Mouse (Mus musculus) kidney, adult 11 months (tissue): ENCODE measurements at regions not wholly inside any gene's neighbourhood (a gene's known extent, or its start where the extent isn't known, plus 50 kb on each side); places are given as distances from the start of the nearest gene placed in this dataset.
"Not testable (repeated sequence)": the region's sequence is repeated elsewhere in the genome, so short reads cannot be mapped to it uniquely, and the experiment has no call there.

ENCODE experiments used
- DNase-seq: peaks from one replicate; pipeline ENCODE4 v3.0.0; 2022

DNA sequence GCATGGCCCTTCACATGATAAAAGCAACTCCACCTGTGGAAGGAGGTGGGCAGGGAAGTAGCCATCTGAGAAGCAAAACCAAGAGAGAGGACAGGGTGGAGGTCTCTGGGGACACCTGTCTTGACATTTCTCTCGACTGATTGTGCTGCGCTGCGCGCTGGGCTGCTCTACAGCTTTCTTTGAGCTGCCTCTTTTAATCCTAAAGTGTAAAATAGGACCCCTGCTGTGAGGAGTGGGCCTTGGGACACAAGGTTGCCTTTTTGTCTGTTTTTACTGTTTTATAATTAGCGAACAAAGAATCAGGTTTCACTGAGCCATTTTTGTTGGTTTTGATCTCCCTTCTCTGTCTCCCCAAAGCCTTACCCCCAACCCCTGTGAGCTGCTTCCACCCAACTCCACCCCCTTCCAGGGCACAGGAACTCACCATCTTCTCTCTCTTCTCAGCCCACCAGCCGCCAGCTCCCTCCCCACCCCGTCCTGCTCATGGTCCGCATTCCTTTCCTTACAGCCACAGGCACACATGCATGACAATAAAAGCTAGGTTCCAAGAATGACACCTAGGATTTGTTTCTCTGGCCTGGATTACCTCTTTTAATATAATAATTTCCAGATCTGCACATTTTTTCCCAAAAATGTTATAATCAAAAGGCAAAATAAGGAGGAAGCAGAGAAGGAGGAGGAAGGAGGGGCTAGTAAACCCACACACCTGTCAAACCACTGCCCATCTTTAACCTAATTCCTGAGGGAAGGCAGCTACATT lies 57.3 kb downstream of the Cbln4 start:
- no peak for DNase-seq

DNA sequence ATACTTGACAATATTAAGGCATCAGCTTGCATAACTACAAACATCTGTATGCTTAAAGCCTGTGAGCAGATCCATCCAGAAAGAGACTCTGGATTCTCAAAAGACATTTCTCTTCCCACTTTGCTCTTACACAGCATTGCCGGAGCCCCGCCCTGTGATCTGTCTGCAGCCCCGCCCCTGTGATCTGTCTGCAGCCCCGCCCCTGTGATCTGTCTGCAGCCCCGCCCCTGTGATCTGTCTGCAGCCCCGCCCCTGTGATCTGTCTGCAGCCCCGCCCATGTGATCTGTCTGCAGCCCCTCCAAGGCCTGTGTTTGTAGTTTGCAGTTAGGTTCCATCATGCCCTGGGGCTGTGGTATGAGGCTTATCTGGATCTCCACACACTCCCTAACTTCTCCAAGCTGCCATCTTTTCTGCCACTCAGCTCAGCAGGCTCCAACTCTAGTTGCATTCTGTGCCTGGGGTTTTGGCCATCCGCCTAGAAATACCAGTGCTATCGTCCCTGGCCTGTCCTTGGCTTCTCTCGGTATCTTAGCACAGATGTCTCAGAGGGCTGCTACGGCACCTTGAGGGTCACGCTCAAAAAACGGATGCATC lies 73.9 kb downstream of the Cbln4 start:
- no peak for DNase-seq

DNA sequence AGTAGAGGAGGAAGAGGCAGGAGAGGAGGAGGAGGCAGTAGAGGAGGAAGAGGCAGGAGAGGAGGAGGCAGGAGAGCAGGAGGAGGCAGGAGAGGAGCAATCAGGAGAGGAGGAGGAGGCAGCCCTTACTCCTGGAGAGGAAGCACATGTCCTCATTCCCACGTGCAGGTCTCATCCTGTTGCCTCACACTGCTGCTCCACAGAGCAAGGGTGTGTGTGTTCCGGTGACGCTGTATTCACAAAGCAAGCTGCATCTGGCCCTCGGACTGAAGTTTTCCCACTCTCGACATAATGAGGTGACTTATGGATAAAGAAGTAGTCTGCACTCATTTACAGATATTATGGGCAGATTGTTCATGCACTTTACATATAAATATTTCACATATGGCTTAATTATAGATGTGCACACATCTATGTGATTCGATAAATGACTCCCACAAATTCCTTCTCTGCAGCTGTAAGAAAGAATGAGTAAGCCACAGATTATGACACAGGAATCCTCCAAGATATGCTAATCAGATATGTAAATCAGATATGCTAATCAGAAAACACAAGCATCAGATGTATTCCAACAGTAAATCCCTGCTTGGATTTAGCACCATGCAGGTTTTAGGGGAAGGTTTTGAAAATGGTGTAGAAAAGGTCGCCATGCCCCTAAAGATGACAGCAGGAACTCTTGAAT lies 96.6 kb downstream of the Cbln4 start:
- DNase-seq: no peak

DNA sequence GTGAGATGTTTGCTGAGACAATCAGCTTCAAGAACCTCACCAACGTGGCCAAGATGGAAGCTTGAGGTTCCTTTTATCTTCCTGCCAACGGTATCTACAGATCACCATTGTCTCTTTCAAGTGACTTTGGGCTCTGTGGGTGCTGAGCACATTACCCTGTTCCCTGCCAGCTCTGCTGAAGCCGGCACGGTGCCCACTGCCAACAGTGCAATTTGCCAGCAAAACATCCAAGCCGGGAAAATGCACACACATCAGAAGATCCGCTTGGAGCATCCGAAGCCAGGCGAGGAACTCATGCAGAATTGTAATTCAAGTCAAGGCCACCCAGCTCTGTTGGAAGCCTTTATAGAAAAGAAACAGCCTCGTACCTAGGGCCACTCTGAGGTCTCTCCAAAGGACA lies 100.6 kb downstream of the Cbln4 start:
- DNase-seq: no peak

DNA sequence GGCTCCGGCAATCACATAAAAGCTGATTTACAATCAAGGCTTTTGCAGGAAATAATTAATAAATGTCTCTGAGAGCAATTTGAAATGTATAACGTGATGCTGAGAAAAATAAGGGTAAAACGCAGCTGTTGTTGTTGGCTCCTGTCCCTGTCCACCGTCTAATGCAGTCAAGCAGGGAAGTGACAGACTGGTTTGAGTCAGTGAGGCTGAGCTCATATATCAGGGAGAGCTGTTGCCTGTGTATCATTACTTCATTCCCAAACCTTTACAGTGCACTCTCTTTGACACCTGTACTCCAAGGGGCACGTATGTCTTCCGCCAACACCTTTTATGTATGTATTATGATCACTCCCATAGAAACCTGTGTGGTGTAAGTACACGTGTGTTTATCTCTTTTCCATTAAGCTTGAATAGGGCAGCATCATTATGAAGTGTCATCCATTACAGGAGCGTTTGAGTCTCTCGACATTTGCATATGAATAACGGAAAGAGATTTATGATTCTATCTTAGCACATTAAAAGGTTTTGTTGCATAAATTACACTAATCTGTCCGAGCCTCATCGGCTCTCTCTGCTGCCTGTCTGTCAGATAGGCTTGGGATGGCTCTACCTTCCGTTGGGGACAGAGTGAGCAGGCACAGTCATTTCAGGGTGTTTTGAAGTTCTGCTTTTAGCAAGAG lies 107.5 kb downstream of the Cbln4 start:
- DNase-seq: no peak

DNA sequence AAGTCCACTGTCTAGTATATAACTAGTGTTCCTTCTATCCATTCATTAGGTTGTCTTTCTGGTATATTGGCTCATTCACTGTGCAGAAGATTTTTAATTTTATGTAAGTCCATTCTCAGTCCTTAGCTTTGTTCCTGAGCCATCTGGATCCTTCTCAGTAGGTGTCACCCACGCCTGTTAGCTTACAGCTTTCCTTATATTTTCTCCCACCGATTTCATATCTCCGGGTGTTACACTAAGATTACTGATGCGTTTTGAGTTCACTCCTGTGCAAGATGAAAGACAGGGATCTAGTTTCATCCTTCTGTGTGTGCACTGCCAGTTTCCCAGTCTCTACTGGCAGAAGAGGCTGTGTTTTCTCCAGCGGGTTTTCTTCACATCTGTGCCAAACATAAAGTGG lies 122.3 kb downstream of the Cbln4 start:
- no peak for DNase-seq

DNA sequence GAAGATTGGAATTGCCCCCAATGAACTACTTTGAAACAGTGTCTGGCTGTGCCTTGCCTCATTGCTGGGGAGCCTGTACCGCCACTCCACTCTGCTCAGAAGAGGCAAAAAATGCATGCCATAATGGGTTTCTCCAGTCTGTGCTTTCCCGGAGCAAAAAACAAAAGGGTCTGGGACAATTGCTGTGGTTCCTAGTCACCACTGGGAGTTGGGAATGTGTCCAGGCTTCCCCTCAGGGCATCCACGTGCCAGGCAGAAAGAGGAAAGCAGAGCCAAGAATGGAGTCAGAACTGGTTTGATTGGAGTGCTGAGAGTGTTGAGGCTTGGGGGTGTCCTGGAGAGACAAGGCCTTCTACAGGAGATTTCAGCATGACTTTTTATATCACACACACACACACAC lies 156.0 kb downstream of the Cbln4 start:
- no peak for DNase-seq

DNA sequence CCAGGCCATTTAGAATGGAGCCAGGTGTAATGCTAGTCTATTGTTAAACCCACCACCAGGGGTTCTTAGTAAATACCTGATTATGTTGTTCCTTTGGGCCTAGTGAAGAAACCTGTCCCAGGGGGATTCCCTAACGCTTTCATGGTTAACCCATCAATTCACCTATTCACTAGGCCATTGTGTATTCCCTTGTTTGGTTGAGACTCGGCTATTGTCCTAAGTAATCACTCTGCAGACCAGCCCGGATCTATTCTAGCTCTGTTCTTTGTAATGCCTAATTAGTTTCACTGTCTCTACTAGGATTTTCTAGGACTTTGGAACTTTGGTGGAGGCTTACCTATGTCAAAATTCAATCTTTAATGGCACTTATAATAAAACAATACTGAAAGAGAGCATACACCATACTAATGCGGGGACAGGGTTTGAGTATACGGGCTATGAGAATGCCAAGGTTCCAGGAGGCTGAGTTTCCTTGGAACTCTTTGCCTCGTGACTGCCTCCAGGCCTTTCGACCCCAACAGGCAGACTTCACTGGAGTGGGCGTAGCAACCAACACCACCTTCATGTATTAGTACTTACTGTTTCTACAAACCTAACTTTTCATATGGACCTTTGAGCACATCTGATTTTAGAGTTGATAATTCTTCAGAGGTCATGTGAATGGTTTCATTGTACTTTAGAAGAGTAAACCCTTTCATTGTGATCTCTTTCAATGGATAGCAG lies 163.9 kb downstream of the Cbln4 start:
- DNase-seq: not testable (repeated sequence)

DNA sequence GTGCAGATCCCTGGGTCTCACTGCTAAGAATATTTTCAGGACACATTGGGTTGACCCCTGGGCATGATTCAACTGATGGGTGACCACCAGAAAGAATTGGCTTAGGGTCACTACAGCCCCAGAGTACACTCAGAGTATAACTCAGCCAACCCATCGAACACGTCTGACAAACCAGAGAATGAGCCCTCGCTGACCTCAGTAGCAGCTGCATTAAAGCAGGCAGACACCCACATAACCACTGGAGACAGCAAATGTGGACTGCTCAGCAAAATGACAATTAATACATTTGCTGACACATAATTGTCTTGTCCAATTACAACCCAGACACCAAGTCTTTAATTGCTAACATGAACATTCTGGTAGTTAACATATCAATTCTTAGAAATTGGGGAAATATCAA lies 175.7 kb downstream of the Cbln4 start:
- DNase-seq: no peak

DNA sequence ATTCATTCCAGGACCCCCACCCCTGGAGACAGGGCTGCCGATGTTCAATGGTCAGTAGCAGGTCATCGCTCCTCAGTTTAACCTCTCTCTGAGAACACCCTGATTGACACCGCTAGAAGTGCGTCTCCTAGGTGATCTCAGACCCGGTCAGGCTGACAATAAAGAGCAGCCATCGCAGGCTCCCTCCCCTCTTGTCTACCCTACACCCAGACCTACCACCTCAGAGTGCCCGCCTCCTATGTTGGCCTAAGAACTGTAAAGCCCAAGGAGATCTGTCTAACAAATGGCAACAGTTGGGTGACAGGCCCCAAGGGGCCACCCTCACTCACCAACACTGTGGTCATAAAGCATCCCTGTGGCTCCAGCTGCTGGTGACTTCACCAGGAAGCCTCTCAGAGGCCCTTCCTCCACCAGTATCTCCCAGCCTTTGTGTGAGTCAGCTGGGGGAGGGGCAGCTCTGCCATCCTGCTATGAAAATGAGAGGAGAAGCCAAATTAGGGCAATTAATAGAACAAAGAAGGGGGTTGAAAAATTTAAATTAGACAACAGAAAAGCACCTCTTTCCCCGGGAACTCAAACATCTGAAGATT lies 178.8 kb downstream of the Cbln4 start:
- DNase-seq: no peak

DNA sequence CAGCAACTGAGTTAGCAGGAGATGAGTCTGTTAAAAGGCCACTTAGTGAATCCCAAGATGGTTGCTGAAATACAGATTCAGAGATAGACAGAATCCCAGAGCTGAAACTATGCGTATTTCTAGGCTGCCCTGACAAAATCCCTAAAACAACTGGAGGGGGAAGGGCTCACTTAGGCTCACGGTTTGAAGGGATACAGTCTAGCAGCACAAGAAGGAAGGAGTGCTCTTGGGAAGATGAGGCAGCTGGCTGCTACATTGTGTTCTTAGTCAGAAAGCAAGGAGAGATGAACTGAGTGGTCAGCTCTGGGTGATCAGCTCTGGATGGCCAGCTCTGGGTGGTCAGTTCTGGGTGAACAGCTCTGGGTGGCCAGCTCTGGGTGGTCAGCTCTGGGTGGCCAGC lies 180.6 kb downstream of the Cbln4 start:
- DNase-seq: no peak

DNA sequence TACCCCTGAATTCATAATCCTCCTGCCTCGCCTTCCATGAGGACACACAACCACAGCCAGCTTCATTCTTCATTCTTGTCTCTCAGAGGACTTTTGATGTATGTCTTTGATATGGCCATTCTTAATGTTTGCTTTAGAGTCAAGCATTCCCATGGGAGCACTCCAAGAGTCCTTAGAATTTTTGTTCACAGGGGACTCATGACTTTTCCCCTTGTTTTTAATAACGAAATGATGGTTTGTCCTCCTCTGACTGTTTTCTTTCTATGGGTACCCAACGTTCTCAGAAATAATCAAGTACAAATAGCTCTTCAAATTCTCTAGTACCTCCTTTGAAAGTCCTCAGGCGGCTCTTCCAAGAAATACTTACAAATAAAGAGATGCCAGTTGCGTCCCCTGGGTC lies 184.4 kb downstream of the Cbln4 start:
- no peak for DNase-seq

DNA sequence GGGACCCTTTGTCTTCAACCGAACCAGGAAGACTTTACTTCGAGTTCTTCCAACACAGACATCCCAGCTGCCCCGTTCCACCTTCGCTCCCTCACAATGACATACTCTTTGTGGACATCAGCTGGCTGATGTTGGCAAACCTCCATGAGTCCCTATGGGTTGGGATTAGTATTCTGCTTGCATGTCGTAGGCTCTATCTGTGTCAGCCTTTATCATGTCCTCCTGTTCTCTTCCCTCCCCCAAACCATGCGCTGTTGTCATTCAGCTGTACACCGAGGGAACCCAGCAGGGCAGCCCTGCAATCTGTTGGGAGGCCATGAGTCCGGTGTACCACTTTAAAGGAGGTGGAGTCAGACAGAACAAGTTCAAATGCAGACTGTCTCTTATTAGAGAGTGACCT lies 186.8 kb downstream of the Cbln4 start:
- no peak for DNase-seq

DNA sequence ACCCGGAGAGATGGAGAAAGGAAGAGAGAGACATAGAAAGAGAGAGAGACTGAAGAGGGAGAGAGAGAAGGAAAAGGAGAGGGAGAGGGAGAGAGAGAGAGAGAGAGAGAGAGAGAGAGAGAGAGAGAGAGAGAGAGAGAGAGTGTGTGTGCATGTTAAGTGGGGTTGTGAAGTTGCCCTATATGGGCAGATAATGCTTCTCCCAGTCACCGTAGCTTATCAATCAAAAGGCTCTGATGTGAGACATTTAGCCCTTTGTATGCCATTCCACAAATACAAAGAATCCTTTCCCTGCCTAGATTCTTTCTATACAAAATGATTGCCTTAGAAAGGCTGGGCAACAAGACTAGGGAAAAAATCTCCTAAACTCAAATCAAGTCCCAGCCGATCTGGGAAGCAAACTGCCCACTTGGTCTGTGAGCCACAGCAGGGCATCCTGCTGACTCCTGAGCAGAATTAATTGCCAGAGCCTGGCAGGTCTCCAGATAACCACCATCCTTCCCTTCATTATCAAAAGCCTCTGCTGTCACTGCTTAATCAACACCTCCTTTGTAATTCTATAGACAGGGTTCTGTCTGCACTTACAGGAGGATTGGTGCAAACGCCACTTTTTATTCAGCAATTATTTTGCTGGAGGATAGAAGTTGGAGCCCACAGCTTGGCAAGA lies 196.3 kb downstream of the Cbln4 start:
- no peak for DNase-seq

DNA sequence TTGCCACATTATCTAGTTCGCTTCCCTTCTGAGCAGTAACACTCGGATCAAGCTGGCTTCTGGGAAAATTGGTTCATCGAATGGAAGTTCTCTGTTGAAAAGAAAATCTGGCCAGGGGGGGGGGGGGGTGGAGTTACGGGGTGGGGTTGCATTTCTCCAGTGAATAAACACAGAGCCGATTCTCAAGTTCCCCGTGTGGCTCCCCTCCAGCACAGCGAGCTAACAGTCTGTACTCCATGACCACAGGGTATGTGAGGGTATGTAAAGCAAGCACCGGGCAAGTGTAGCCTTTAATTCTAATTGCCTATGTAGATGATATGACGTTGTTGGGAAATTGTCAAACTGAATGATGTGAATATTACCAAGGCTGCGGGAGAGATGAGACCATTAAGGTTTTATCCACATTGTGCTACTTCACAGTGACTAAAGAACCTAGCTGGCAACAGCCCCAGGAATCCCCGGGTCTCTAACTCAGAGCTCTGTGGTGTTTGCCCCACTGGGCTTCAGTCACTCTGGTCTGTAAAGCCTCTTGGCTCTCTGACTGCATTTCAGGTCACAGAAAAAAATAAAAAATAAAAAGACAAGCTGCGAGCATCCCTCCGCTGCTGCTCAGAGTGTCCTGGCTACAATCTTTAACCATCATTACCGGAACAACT lies 203.1 kb downstream of the Cbln4 start:
- DNase-seq: no peak

DNA sequence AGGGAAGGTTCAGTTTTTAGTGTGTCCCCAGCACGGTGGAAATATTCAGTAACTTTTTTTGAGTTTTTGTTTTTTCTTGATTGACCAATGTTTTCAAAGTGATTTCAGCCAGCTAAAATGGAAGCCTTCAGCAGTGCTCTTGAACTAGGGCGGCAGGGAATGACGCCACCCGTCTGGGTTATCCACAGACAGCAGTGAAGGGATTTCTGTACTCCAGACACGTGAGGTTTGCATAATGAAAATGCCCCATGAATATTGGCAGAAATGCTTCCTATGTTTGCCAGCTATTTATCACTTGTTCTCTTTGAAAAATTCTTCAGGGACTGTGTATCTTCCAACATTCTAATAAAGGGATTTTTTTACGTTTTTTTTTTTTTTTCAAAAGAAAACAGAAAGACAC lies 221.1 kb downstream of the Cbln4 start:
- no peak for DNase-seq

DNA sequence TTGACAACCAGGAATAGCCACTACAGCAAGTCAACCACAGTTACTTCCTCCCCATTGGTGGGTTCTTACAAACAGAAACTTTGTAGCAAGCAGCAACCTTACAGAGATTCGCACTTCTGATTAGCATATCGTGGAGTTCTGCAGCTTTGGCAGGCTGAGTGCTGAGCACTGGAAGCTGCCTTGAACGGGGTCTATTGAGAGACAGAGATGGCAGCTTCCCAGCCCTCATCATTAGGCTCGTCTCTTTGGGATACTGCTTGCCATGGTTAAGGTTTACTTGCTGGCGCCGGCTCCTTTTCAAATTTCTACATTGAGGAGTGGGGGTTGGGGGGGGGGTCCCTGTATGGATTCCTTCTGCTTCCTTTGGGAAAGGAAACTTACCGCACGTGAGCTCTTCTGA lies 224.8 kb downstream of the Cbln4 start:
- no peak for DNase-seq

DNA sequence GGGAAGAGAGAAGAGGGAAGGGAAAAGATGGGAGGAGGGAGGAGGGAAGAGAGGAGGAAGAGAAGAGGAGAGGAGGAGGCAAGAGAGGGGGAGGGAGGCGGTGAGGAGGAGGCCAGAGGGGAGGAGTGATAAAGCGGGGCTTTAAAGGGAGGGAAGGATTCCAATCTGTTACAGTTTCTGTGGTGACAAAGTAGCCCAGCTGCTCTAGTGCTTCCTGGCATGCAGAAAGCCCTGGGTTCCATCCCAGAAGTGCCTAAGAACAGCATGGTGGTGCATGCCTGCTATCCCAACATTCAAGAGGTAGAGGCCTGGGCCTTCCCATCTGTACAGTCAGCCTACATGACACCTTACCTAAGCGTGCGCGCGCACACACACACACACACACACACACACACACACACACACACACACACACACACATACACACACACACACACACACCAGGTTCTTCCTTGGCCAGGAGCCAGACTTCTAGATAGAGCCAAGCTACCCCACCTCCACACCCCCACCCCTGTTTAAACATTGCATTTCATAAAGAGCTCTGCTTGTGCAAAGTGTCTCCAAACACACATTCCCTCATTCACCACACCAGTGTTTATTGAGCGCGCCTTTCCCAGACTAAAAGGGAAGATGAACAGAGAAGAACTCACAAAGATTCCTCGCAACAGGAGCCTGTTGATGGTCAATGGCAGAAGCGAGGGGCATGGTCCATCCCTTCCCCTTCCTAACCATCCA lies 226.4 kb downstream of the Cbln4 start:
- no peak for DNase-seq

DNA sequence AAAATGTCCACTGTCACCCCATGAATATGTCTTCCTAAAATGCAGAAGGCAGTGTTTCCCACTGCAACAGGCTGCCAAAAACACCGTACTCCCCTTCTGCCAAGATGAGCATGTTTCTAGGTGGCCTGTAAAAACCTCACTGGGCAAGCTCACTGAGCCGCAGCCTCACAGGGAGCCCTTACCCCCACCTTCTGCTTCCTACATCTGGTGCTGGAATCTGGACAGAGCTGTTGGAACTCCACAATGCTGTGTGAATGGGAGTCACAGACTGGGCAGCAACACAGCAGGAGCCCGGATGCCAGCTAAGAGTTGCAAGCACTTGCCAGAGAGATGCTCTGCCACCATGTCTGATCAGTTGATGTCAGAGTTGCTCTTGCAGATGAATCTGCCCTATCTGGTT lies 230.6 kb downstream of the Cbln4 start:
- no peak for DNase-seq

DNA sequence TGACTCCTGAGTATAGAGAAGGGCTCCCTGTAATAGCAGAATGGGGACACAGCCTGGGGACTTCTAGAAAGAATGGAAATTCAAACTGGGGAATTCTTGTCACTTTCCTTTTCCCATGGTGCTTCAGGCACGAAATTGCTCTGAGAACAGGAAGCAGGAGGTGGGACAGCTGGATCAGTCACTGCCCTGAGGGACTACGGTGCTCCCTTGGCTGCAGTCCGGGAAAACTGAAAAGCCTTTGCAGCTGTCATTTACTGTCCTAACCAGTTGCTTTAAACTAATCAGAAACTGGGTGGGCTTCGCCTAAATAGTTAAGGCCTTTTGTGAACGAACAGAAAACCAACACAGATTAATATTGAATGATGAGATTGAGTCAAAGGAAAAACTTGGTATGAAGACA lies 237.9 kb downstream of the Cbln4 start:
- DNase-seq: no peak
